Mouse (Mus musculus) liver, adult 2 months (tissue): Measurements from ENCODE around the gene Birc2. TPM values are rescaled to one million over a fixed set of nuclear protein-coding genes. Genes with fewer than 3 reads are reported as not detected.

Source experiments
- DNase-seq: peaks from one replicate; pipeline ENCODE4 v3.0.0-alpha.2; 2011; ENCODE audit warnings: low read depth, low spot score; ENCODE audit errors: extremely low read depth
- H3K27ac ChIP-seq: fragments of 200-500 bp; replicated peaks from 2 replicates; pipeline ENCODE4 v1.5.1; 2012; ENCODE audit warnings: low read depth, mild to moderate bottlenecking, control low read depth, inconsistent platforms, low read length; ENCODE audit not compliant: insufficient read depth
- H3K27me3 ChIP-seq: fragments of 200-500 bp; 2 replicates; pipeline ENCODE4 v1.6.1; 2012; ENCODE audit warnings: mild to moderate bottlenecking, moderate library complexity, low read length, inconsistent platforms; ENCODE audit not compliant: control insufficient read depth, insufficient read depth
- H3K36me3 ChIP-seq: fragments of 200-500 bp; 2 replicates; pipeline ENCODE4 v1.6.1; 2012; ENCODE audit warnings: low read length, inconsistent platforms; ENCODE audit not compliant: control insufficient read depth, insufficient read depth
- H3K4me1 ChIP-seq: fragments of 200-500 bp; 2 replicates; pipeline ENCODE4 v1.6.1; 2011; ENCODE audit warnings: low read length; ENCODE audit not compliant: control insufficient read depth, insufficient read depth
- H3K4me3 ChIP-seq: fragments of 200-500 bp; 2 replicates; pipeline ENCODE4 v1.5.1; 2011; ENCODE audit warnings: low read depth, mild to moderate bottlenecking, control low read depth, low read length, moderate library complexity; ENCODE audit not compliant: insufficient read depth
- H3K79me2 ChIP-seq: fragments of 200-500 bp; 2 replicates; pipeline ENCODE4 v1.6.1; 2012; ENCODE audit warnings: inconsistent platforms, mild to moderate bottlenecking, low read length, moderate library complexity; ENCODE audit not compliant: control insufficient read depth, insufficient read depth
- H3K9ac ChIP-seq: fragments of 200-500 bp; 2 replicates; pipeline ENCODE4 v1.6.1; 2012; ENCODE audit warnings: low read depth, mild to moderate bottlenecking, control low read depth, inconsistent platforms, low read length
- CTCF ChIP-seq: fragments of 200-500 bp; IDR thresholded peaks from 2 replicates; pipeline ENCODE4 v1.5.1; 2011; ENCODE audit warnings: low read depth, low read length, control low read depth
- POLR2A ChIP-seq: fragments of 200-500 bp; IDR thresholded peaks from 2 replicates; pipeline ENCODE4 v1.6.1; 2011; ENCODE audit warnings: low read length, control low read depth; ENCODE audit not compliant: insufficient read depth; ENCODE audit errors: extremely low read depth
- WGBS: fragments of 180-500 bp; shearing (Covaris S2); methylation state at CpG from one replicate; pipeline ENCODE4 v1.1.7; 2018; 5-methylcytosine and 5-hydroxymethylcytosine counted together
- polyA plus RNA-seq: library from polyadenylated mRNA; depleted of rRNA; stranded (reverse); fragments of >200 nt; gene quantifications from 2 replicates; pipeline ENCODE4 v1.2.3, GENCODE M21; 2012
- total RNA-seq: library from RNA; depleted of rRNA; stranded (reverse); fragments of >200 nt; gene quantifications from 2 replicates; pipeline ENCODE4 v1.2.3, GENCODE M21; 2014

Gene Birc2
- total and polyA plus RNA-seq, 2 experiments, result 10.8 to 28.8 TPM

DNA sequence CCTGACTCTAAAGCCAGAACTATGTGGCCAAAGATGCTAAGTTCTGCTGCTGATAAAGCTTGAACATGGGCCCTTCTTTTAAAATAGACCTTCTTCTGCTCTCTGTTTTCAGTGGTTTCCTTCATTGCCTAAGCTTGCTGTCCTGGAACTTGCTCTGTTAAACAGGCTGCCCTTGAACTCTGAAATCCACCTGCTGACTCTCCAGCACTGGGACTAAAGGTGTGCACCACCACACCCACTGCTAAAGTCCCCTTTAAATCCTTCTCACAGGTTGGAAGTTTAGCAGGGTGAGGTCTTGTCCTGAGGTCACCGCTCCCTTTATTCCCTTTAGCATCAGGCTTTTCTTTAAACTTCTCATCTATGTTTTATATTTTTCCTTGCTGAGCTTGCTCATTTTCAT lies 59.9 kb downstream of the Birc2 start:
- Histone ChIP-seq H3K36me3 (0 out of 2 replicates have a peak, but pooled peaks cover 2% of the 10 kb centered on the region), H3K4me3 (no peak overlapping the region), H3K9ac (no peak overlapping the region), H3K4me1 (no peaks in the 10 kb centered on the region), H3K27ac (no peak overlapping the region), H3K27me3 (no peaks in the 10 kb centered on the region), H3K79me2 (0 out of 2 replicates have a peak, but pooled peaks cover 3% of the 10 kb centered on the region)
- peak; percentile 15 for DNase-seq
- TF ChIP-seq CTCF, result no peak
- no peak for TF ChIP-seq POLR2A
- 100% methylated on average over 1 of the region's 1 CpGs for WGBS

DNA sequence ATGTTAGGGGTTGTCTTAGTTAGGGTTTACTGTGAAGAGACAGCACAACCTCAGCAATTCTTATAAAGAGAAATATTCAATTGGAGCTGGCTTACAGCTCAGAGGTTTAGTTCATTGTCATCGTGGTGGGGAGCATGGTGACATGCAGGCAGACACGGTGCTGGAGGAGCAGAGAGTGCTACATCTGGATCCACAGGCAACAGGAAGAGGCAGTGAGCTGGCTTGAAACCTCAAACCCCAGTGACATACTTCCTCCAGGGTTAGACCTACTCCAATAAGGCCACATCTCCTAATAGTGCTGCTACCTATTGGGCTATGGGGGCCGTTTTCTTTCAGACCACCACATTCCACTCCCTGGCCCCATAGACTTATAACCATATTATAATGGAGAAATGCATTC lies 60.9 kb downstream of the Birc2 start:
- Histone ChIP-seq H3K79me2 (0 out of 2 replicates have a peak, but pooled peaks cover 3% of the 10 kb centered on the region), H3K27ac (no peak overlapping the region), H3K4me1 (no peaks in the 10 kb centered on the region), H3K9ac (no peak overlapping the region), H3K36me3 (peaks cover 2% of the 10 kb centered on the region; the same call in 1 of the 2 replicates), H3K4me3 (no peak overlapping the region), H3K27me3 (no peaks in the 10 kb centered on the region)
- no peak for DNase-seq
- 92% methylated on average over 3 of the region's 3 CpGs for WGBS
- TF ChIP-seq CTCF (no peak), POLR2A (no peak)

GRCm38 (mm10) chr9:7775011-7775410 lies 61.9 kb downstream of the Birc2 start:
- H3K36me3 ChIP-seq, result peaks cover 6% of the 10 kb centered on the region
- 0 out of 2 replicates have a peak, but pooled peaks cover 3% of the 10 kb centered on the region for H3K79me2 ChIP-seq
- no peak overlapping the region for H3K9ac ChIP-seq
- no peak for DNase-seq
- no peaks in the 10 kb centered on the region for H3K27me3 ChIP-seq
- H3K4me1 ChIP-seq, result no peaks in the 10 kb centered on the region
- no peak for TF ChIP-seq CTCF
- H3K4me3 ChIP-seq, result no peak overlapping the region
- WGBS, result 93% methylated on average over 2 of the region's 2 CpGs
- H3K27ac ChIP-seq, result no peak overlapping the region

DNA sequence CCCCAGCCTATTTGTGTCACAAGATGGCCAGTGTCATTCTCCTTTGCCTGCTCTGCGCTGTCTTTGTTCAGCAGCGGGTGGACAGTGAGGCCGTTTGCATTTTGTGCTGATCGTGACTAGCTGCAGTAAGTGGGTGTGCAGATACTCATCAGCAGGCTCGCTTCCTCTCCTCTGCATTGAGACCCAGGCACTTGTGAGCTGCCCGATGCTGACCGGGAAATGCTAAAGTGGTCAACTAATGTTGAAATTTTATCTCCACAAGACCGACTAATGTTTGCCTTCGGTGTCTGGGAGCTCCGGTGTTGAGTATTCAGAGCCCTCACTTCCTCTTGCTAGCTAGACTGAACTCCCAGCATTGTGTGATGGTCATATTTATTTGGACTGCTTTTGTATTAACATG lies 62.3 kb downstream of the Birc2 start:
- TF ChIP-seq CTCF (no peak), POLR2A (no peak)
- H3K27me3 ChIP-seq, result no peaks in the 10 kb centered on the region
- H3K79me2 ChIP-seq, result 0 out of 2 replicates have a peak, but pooled peaks cover 3% of the 10 kb centered on the region
- H3K4me3 ChIP-seq, result no peak overlapping the region
- WGBS, result 69% methylated on average over 10 of the region's 10 CpGs
- H3K4me1 ChIP-seq, result no peaks in the 10 kb centered on the region
- no peak overlapping the region for H3K9ac ChIP-seq
- H3K27ac ChIP-seq, result no peak overlapping the region
- H3K36me3 ChIP-seq, result peaks cover 10% of the 10 kb centered on the region
- no peak for DNase-seq

DNA sequence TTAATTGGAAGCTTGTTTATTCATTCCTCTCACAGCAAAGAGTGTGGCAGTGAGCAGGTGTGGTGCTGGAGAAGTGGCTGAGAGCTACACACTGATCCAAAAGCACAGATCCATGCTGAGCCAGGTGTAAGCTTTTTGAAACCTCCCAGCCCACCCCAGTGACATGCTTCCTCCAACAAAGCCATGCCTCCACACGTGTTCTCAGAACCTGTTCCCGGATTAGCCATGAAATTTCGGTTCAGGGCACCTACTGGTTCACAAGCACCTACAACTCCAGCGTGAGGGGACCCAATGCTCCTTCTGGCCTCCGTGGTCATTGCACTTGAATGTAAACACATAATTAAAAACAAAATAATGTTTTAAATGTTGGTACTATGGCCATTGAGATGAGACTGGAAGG lies 63.2 kb downstream of the Birc2 start:
- no peak overlapping the region for H3K4me3 ChIP-seq
- no peaks in the 10 kb centered on the region for H3K27me3 ChIP-seq
- peaks cover 14% of the 10 kb centered on the region for H3K36me3 ChIP-seq
- no peaks in the 10 kb centered on the region for H3K4me1 ChIP-seq
- H3K9ac ChIP-seq, result no peak overlapping the region
- no peak overlapping the region for H3K27ac ChIP-seq
- TF ChIP-seq CTCF (no peak), POLR2A (no peak)
- no peak for DNase-seq
- WGBS, result 95% methylated on average over 5 of the region's 5 CpGs
- H3K79me2 ChIP-seq, result no peaks in the 10 kb centered on the region

DNA sequence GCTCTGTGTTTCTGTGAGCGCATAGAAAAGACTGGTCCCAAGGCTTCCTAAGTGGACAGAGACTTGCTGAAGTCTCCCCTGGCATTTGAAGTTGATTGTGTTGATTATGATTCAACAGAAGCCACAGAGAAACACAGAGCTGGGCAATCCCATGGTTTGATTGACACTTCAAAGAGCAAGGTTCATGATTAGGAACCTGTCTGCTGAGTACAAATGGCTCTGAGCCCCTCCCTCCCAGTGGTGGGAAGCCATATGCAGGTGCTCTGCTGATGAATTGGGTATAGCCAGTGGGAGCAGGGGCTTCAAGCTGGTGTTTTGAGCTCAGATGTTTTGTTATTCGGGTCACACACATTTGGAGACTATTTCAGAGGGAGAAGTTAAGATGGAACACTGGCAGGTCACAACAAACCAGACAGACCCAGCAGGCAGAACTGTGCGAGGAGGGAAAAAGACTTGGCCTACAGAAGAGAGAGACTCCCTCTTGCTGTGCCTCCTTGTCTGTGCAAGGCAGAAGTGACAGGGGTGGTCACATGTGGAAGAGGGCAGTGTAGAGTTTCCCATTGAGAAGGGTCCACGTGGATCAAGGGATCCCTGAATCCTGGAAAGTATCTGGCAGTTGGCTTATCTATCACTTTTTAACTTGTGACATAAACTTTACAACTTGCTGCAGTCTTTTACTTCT lies 64.0 kb downstream of the Birc2 start:
- no peak for DNase-seq
- H3K9ac ChIP-seq, result no peak overlapping the region
- no peak overlapping the region for H3K27ac ChIP-seq
- no peak for TF ChIP-seq POLR2A
- TF ChIP-seq CTCF, result no peak
- no peaks in the 10 kb centered on the region for H3K4me1 ChIP-seq
- WGBS, result 96% methylated on average over 4 of the region's 4 CpGs
- H3K27me3 ChIP-seq, result no peaks in the 10 kb centered on the region
- peaks cover 20% of the 10 kb centered on the region for H3K36me3 ChIP-seq
- no peak overlapping the region for H3K4me3 ChIP-seq
- no peaks in the 10 kb centered on the region; the same call in 1 of the 2 replicates for H3K79me2 ChIP-seq
